Mouse (Mus musculus) lung, embryonic 14.5 days (tissue): ENCODE measurements around the gene Ap1g1. TPM values are rescaled to one million over a fixed set of nuclear protein-coding genes. Genes with fewer than 3 reads are reported as not detected.

ENCODE experiments used
- ATAC-seq: fragments of 200-750 bp; cut with Nextera tagmentation; 2 replicates; pipeline ENCODE4 v1.8.0; 2017; ENCODE audit warnings: mild to moderate bottlenecking, moderate TSS enrichment, moderate library complexity; ENCODE audit not compliant: insufficient read depth
- DNase-seq: peaks from one replicate; pipeline ENCODE4 v3.0.0-alpha.2; 2015
- H3K27ac ChIP-seq: fragments of 300-500 bp; sonication (generic); 2 replicates; pipeline ENCODE4 v1.5.1; 2014; ENCODE audit warnings: low read depth, mild to moderate bottlenecking, moderate library complexity
- H3K27me3 ChIP-seq: fragments of 300-500 bp; sonication (generic); 2 replicates; pipeline ENCODE4 v1.6.1; 2014; ENCODE audit warnings: low read length, control low read depth; ENCODE audit not compliant: insufficient read depth
- H3K36me3 ChIP-seq: fragments of 300-500 bp; sonication (generic); 2 replicates; pipeline ENCODE4 v1.6.1; 2014; ENCODE audit warnings: control low read depth; ENCODE audit not compliant: insufficient read depth
- H3K4me1 ChIP-seq: fragments of 300-500 bp; sonication (generic); 2 replicates; pipeline ENCODE4 v1.6.1; 2014; ENCODE audit warnings: antibody characterized with exemption, control low read depth; ENCODE audit not compliant: insufficient read depth
- H3K4me2 ChIP-seq: fragments of 300-500 bp; sonication (generic); 2 replicates; pipeline ENCODE4 v1.6.1; 2014; ENCODE audit warnings: mild to moderate bottlenecking
- H3K4me3 ChIP-seq: fragments of 300-500 bp; sonication (generic); 2 replicates; pipeline ENCODE4 v1.5.1; 2014; ENCODE audit warnings: low read depth, low read length
- H3K9ac ChIP-seq: fragments of 300-500 bp; sonication (generic); 2 replicates; pipeline ENCODE4 v1.6.1; 2014
- H3K9me3 ChIP-seq: fragments of 300-500 bp; sonication (generic); 2 replicates; pipeline ENCODE4 v1.6.1; 2016; ENCODE audit warnings: low read depth, low read length, control low read depth
- CTCF ChIP-seq: IDR thresholded peaks from 2 replicates; pipeline ENCODE4 v1.5.1; 2016; ENCODE audit warnings: antibody characterized with exemption, low read depth
- WGBS: fragments of 180-500 bp; shearing (Covaris S2); extraction: QIAGEN DNeasy Blood & Tissue Kit; methylation state at CpG from one replicate; pipeline ENCODE4 v1.1.7; 2014; 5-methylcytosine and 5-hydroxymethylcytosine counted together
- polyA plus RNA-seq: library from polyadenylated mRNA; unstranded; fragments of >200 nt; fragmentation: Nextera tagmentation; extraction: Ambion mirVana; gene quantifications from 2 replicates; pipeline ENCODE4 v1.2.1, GENCODE M21; 2014

Gene Ap1g1
- polyA plus RNA-seq, 1 experiment from 2014 or later, result 41.8 TPM

GRCm38 (mm10) chr8:109903909-109904469 lies 125.6 kb downstream of the Ap1g1 start:
- no peak overlapping the region for H3K4me3 ChIP-seq
- 74% methylated on average over 10 of the region's 10 CpGs for WGBS
- no peak overlapping the region for H3K9ac ChIP-seq
- no peak for TF ChIP-seq CTCF
- DNase-seq (no peak), ATAC-seq (no peak)
- H3K4me2 ChIP-seq, result no peak overlapping the region
- H3K36me3 ChIP-seq, result peaks cover 36% of the 10 kb centered on the region; the same call in 1 of the 2 replicates
- H3K4me1 ChIP-seq, result no peaks in the 10 kb centered on the region
- H3K9me3 ChIP-seq, result no peaks in the 10 kb centered on the region
- H3K27ac ChIP-seq, result no peak overlapping the region
- H3K27me3 ChIP-seq, result no peaks in the 10 kb centered on the region

DNA sequence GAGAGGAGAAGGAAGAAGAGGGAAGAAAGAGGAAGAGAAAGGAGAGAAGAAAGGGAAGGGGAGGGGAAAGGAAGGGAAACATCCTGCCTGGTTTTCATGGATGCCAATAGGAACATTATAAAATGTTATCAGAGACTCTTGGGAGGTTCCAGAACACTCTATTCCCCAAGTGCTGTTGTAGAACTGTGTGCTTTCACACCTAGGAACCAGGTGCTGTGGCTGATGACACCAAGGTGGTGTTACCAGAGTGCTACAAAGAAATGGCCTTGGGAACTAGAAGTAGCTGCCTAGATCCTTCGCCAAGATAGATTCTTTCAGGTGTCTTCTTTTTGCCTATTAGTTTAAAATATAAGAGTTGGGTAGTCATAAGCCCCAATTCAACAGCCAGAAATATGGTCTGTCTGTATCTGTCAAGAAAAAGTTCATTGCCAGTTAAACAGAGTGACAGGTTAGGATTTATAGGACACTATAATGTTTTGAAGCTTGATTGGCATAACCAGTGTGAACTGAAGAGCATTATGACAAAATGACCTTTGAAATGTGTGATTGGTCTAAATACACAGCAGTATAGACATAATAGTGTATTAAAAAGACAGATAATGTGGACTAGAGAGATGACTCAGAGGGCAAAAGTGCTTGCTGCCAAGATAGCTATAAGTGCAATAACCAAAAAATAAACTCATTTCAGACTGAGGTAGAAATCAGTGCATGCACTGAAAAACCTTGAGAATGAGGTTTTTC lies 126.7 kb downstream of the Ap1g1 start:
- 88% methylated on average over 1 of the region's 1 CpGs for WGBS
- H3K4me1 ChIP-seq, result no peaks in the 10 kb centered on the region
- no peak overlapping the region for H3K4me2 ChIP-seq
- ATAC-seq (no peak), DNase-seq (no peak)
- peaks cover 46% of the 10 kb centered on the region for H3K36me3 ChIP-seq
- H3K27ac ChIP-seq, result no peak overlapping the region
- no peak for TF ChIP-seq CTCF
- H3K9ac ChIP-seq, result no peak overlapping the region
- no peaks in the 10 kb centered on the region for H3K27me3 ChIP-seq
- H3K4me3 ChIP-seq, result no peak overlapping the region
- H3K9me3 ChIP-seq, result no peaks in the 10 kb centered on the region

DNA sequence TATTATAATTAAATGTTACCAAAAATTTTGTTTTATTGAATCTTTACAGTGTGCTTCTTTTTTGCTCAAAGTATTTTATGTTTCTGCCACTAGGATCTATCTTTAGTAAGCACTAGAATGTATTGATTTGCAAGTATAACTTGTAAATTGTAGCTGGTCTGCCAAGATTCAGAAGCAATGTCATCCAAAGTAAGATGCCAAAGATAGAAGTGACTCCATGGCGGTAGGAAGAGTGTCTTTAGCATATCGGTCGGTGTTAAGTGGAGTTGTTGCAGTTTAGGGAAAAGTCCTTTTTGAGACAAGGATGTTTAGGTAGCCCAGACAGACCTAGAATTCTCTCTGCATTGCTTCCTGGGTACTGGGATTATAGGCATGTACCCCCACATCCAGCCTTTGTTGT lies 128.6 kb downstream of the Ap1g1 start:
- H3K27me3 ChIP-seq, result no peaks in the 10 kb centered on the region

GRCm38 (mm10) chr8:109907376-109907775 lies 129.0 kb downstream of the Ap1g1 start:
- ATAC-seq (no peak), DNase-seq (no peak)
- Histone ChIP-seq H3K27me3 (no peaks in the 10 kb centered on the region), H3K27ac (no peak overlapping the region), H3K4me3 (no peak overlapping the region), H3K9ac (no peak overlapping the region), H3K36me3 (peaks cover 57% of the 10 kb centered on the region), H3K4me2 (no peak overlapping the region), H3K4me1 (no peaks in the 10 kb centered on the region), H3K9me3 (no peaks in the 10 kb centered on the region)
- TF ChIP-seq CTCF, result no peak
- WGBS, result 89% methylated on average over 4 of the region's 4 CpGs

More for the DNA sequence above, 128.6 kb downstream of the Ap1g1 start:
- WGBS, result 94% methylated on average over 3 of the region's 3 CpGs
- DNase-seq (no peak), ATAC-seq (no peak)
- H3K4me3 ChIP-seq, result no peak overlapping the region
- no peak for TF ChIP-seq CTCF
- H3K4me2 ChIP-seq, result no peak overlapping the region
- no peak overlapping the region for H3K9ac ChIP-seq
- no peaks in the 10 kb centered on the region for H3K9me3 ChIP-seq
- no peaks in the 10 kb centered on the region for H3K4me1 ChIP-seq
- peaks cover 52% of the 10 kb centered on the region for H3K36me3 ChIP-seq
- H3K27ac ChIP-seq, result no peak overlapping the region

Other genes starting within 250 kb of the Ap1g1 start
- gene Dhx38, start 212.7 kb upstream of the Ap1g1 start, polyA plus RNA-seq, result 23.5 and 25.1 TPM in 2 replicates
- 25.1 and 26.0 TPM in 2 replicates for gene Txnl4b, start 212.7 kb upstream of the Ap1g1 start, polyA plus RNA-seq
- 3.6 and 7.4 TPM in 2 replicates for gene Hp, start 199.4 kb upstream of the Ap1g1 start, polyA plus RNA-seq
- gene Dhodh, start 169.9 kb upstream of the Ap1g1 start, polyA plus RNA-seq, result 45.1 and 51.3 TPM in 2 replicates
- 0.09 TPM in 1 of 2 replicates, not detected in the other for gene Pkd1l3, start 164.0 kb upstream of the Ap1g1 start, polyA plus RNA-seq
- 136 and 140 TPM in 2 replicates for gene Ist1, start 85.3 kb upstream of the Ap1g1 start, polyA plus RNA-seq
- 29.0 and 29.2 TPM in 2 replicates for gene Zfp821, start 73.0 kb upstream of the Ap1g1 start, polyA plus RNA-seq
- gene Atxn1l, start 40.8 kb upstream of the Ap1g1 start, polyA plus RNA-seq, result 8.4 and 11.2 TPM in 2 replicates
- gene Phlpp2, start 90.0 kb downstream of the Ap1g1 start, polyA plus RNA-seq, result 3.8 and 4.4 TPM in 2 replicates
- gene Marveld3, start 183.6 kb downstream of the Ap1g1 start, polyA plus RNA-seq, result 5.4 and 6.3 TPM in 2 replicates
- gene Tat, start 211.9 kb downstream of the Ap1g1 start, polyA plus RNA-seq, result not detected in 2 replicates